Mouse (Mus musculus): Measurements from ENCODE around the gene Cntln. TPM values are rescaled to one million over a fixed set of nuclear protein-coding genes. Genes with fewer than 3 reads are reported as not detected.

The Cntln gene
- polyA plus RNA-seq, 1 experiment: 9.5 TPM

GRCm38 (mm10) chr4:85178394-85179051, 294.4 kb downstream of the Cntln start:
- H3K4me3 ChIP-seq (ENCODE audit: insufficient read depth, low read length): no peak overlapping the region
- no peak overlapping the region for H3K27ac ChIP-seq (ENCODE audit: insufficient read depth, low read length)
- H3K4me1 ChIP-seq (ENCODE audit: control insufficient read depth, insufficient read depth, low read length): no peaks in the 10 kb centered on the region
- TF ChIP-seq CTCF (IDR thresholded peaks at IDR 0.05; ENCODE audit: extremely low read depth, insufficient read depth, low read length) (no peak), POLR2A (IDR thresholded peaks at IDR 0.05; ENCODE audit: extremely low read depth, insufficient read depth, low read length) (no peak)

Other genes with a start within 250 kb of the Cntln start
- 0.26 and 0.73 TPM in 2 replicates for gene Bnc2, start 209.0 kb upstream of the Cntln start, polyA plus RNA-seq (2012; rRNA removed)

Data from cortical plate, adult 2 months (tissue).